Mouse (Mus musculus): ENCODE measurements around the gene Naa16.

- TF ChIP-seq CTCF (IDR thresholded peaks at IDR 0.05; ENCODE audit: low read depth, low read length) (no peak), GATA1 (IDR thresholded peaks at IDR 0.05; ENCODE audit: borderline replicate concordance, low read length) (no peak)
Observed at GRCm38 (mm10) chr14:79321881-79322280, 68.7 kb downstream of the Naa16 start.
